Mouse (Mus musculus): ENCODE measurements at regions not wholly inside any gene's neighbourhood (a gene's known extent, or its start where the extent isn't known, plus 50 kb on each side); places are given as distances from the start of the nearest gene placed in this dataset.

DNA sequence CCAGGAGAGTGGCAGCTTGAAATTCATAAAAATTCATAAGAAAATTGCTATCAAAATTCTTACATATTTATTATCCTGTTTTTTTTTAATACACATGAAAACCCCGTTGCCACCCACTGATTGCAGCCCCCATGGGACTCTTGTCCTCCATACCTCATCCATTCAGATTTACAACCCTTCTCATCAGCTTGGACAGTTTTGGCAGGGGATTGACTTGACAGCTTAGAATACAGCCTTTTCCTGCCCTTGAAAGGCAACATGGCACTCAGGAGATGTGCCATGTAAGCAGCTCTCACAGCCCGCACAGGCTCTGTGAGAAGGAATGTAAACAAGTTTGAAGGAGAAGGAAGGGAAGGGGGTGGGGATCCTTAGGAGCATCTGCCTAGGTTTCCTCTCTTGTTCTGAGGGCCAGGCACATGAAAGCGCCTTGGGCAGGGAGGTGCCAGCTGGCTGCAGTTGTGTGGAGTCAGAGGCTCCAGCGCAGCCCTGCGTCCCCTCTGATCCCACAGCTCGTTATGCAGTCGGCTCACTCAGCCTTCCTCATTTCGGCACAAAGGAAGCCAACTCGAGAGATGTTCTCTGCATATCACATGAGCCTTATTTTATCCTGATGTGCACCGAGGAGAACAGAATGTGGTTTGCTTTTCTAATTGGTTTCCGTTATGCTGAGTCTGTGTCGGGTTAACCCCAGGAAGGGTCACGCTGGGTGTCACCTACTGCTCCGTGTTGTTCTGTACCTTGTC lies 97.6 kb upstream of the Ahi1 start:
- TF ChIP-seq CTCF (IDR thresholded peaks at IDR 0.05; ENCODE audit: borderline replicate concordance, insufficient read depth, low read depth, low read length) (no peak), POLR2A (IDR thresholded peaks at IDR 0.05; ENCODE audit: borderline replicate concordance, insufficient read depth, low read length) (no peak)

Measured in cerebellum, adult 2 months (tissue).